Mouse (Mus musculus): ENCODE measurements around the gene Fblim1. TPM values are rescaled to one million over a fixed set of nuclear protein-coding genes. Genes with fewer than 3 reads are reported as not detected.

The Fblim1 gene
- polyA plus RNA-seq, 1 experiment = 1.3 TPM

DNA sequence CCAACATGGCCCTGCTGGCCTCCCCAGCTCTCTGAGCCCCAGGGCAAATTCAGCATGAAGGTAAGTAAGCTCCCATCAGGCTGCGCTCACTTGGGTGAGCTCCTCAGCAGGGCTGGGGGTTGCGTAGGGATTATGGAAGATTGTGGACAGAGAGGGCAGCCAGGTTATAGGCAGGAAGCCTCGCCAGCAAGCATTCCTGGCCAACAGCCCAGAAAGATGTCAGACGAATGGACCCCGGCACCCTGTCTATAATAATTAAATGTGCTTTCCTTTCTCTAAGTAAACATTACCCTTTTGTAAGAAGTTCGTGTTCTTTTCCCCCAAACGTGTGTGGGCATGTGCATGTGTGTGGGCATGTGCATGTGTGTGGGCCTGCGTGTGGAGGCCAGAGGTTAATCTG, 1.4 kb downstream of the Fblim1 start:
- H3K4me3 ChIP-seq (ENCODE audit: insufficient read depth, low read length) = no peak overlapping the region
- TF ChIP-seq CTCF (IDR thresholded peaks at IDR 0.05; ENCODE audit: extremely low read depth, insufficient read depth, low read length) (no peak), POLR2A (IDR thresholded peaks at IDR 0.05; ENCODE audit: extremely low read depth, insufficient read depth, low read length) (no peak)
- H3K4me1 ChIP-seq (ENCODE audit: control insufficient read depth, insufficient read depth, low read length) = no peaks in the 10 kb centered on the region; the same call in 1 of the 2 replicates
- no peak overlapping the region for H3K27ac ChIP-seq (ENCODE audit: insufficient read depth, low read length)

GRCm38 (mm10) chr4:141603921-141604320, 2.0 kb downstream of the Fblim1 start:
- TF ChIP-seq CTCF (IDR thresholded peaks at IDR 0.05; ENCODE audit: extremely low read depth, insufficient read depth, low read length) = no peak
- TF ChIP-seq POLR2A (IDR thresholded peaks at IDR 0.05; ENCODE audit: extremely low read depth, insufficient read depth, low read length) = no peak
- H3K4me3 ChIP-seq (ENCODE audit: insufficient read depth, low read length) = no peak overlapping the region
- H3K4me1 ChIP-seq (ENCODE audit: control insufficient read depth, insufficient read depth, low read length) = no peaks in the 10 kb centered on the region; the same call in 1 of the 2 replicates
- H3K27ac ChIP-seq (ENCODE audit: insufficient read depth, low read length) = no peak overlapping the region

DNA sequence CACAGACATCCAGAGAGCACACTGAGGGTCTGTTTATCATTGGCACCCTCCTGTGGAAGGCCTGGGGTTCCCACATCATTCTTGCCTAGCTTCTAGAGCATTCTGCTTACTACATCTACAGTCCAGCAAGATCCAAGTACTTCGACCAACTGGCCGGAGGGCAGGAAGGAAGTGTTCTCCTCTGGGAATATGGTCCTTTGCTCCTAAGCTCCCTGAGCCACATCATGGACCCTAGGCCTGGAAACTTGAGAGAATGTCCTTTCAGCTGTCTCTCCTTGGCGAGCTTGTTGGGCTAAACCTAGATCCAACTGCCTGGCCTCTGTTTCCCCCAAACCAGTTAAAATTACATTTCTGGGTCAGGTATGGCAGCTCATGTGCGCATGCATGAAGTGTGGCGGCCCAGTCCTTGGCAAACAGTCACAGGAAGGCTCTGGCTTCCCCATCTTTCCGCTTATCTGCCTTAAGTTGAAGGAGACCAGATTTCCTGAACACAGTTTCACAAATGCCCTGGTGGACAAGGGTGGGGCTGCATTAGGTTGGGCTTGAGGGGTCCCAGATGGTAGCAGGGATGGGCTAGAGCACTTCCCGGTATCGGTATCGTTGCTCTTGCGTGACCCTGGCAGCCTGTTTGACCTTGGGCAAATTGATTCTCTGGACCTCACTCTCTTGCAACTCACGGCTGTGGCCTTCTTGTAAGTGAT, 3.2 kb downstream of the Fblim1 start:
- no peak for TF ChIP-seq POLR2A (IDR thresholded peaks at IDR 0.05; ENCODE audit: extremely low read depth, insufficient read depth, low read length)
- TF ChIP-seq CTCF (IDR thresholded peaks at IDR 0.05; ENCODE audit: extremely low read depth, insufficient read depth, low read length) = no peak
- no peaks in the 10 kb centered on the region for H3K4me1 ChIP-seq (ENCODE audit: control insufficient read depth, insufficient read depth, low read length)
- no peak overlapping the region for H3K27ac ChIP-seq (ENCODE audit: insufficient read depth, low read length)
- no peak overlapping the region for H3K4me3 ChIP-seq (ENCODE audit: insufficient read depth, low read length)

DNA sequence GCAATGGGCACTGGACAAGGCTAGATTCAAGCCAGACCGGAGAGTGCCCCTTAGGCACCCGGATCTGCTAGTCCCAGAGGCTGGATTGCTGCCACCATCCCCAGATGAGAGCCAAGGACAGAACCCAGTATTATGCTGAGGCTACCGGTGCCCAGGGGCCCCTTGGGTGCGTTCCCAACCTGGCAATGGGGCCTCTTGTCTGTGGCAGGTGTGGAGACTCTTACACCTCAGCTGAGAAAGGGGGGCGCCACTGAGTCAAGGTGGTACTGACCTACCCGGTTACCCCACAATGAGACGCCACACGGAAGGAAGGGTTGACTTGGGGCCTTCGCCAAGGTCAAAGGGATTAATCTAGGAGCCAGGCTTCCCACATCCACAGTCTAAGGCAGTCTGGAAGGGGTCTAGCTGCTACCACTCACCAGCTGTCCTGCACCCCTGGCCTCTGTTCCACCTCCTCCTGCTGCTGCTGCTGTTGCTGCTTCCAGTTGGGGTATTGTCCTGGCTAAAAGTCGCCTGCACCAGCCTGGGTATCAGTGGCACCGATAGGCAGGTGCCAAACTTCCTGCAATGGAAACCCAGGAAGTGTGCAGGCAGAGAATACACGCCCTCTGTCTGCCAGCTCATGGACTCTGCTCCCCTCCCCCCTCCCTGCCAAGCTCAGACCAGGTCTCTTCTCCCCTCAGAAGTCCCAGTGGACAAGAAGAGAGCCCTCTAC, 4.6 kb downstream of the Fblim1 start:
- TF ChIP-seq CTCF (IDR thresholded peaks at IDR 0.05; ENCODE audit: extremely low read depth, insufficient read depth, low read length) = no peak
- TF ChIP-seq POLR2A (IDR thresholded peaks at IDR 0.05; ENCODE audit: extremely low read depth, insufficient read depth, low read length) = no peak
- Histone ChIP-seq H3K4me1 (ENCODE audit: control insufficient read depth, insufficient read depth, low read length) (no peaks in the 10 kb centered on the region), H3K4me3 (ENCODE audit: insufficient read depth, low read length) (no peak overlapping the region), H3K27ac (ENCODE audit: insufficient read depth, low read length) (no peak overlapping the region)

GRCm38 (mm10) chr4:141600364-141600763, 5.5 kb downstream of the Fblim1 start:
- no peak for TF ChIP-seq CTCF (IDR thresholded peaks at IDR 0.05; ENCODE audit: extremely low read depth, insufficient read depth, low read length)
- TF ChIP-seq POLR2A (IDR thresholded peaks at IDR 0.05; ENCODE audit: extremely low read depth, insufficient read depth, low read length) = no peak
- H3K4me3 ChIP-seq (ENCODE audit: insufficient read depth, low read length) = no peak overlapping the region
- no peak overlapping the region for H3K27ac ChIP-seq (ENCODE audit: insufficient read depth, low read length)
- no peaks in the 10 kb centered on the region for H3K4me1 ChIP-seq (ENCODE audit: control insufficient read depth, insufficient read depth, low read length)

- TF ChIP-seq CTCF (IDR thresholded peaks at IDR 0.05; ENCODE audit: extremely low read depth, insufficient read depth, low read length) = no peak
- TF ChIP-seq POLR2A (IDR thresholded peaks at IDR 0.05; ENCODE audit: extremely low read depth, insufficient read depth, low read length) = no peak
- Histone ChIP-seq H3K27ac (ENCODE audit: insufficient read depth, low read length) (no peak overlapping the region), H3K4me1 (ENCODE audit: control insufficient read depth, insufficient read depth, low read length) (no peaks in the 10 kb centered on the region), H3K4me3 (ENCODE audit: insufficient read depth, low read length) (peak overlapping the region; percentile 11; the same call in 1 of the 2 replicates)
Observed at GRCm38 (mm10) chr4:141599251-141600141, 6.4 kb downstream of the Fblim1 start.

- H3K4me3 ChIP-seq (ENCODE audit: insufficient read depth, low read length) = peak overlapping the region; percentile 11; the same call in 1 of the 2 replicates
Observed at GRCm38 (mm10) chr4:141598894-141599250, 7.0 kb downstream of the Fblim1 start.

GRCm38 (mm10) chr4:141598199-141598893, 7.5 kb downstream of the Fblim1 start:
- no peaks in the 10 kb centered on the region for H3K4me1 ChIP-seq (ENCODE audit: control insufficient read depth, insufficient read depth, low read length)
- no peak overlapping the region; the same call in 1 of the 2 replicates for H3K4me3 ChIP-seq (ENCODE audit: insufficient read depth, low read length)
- TF ChIP-seq CTCF (IDR thresholded peaks at IDR 0.05; ENCODE audit: extremely low read depth, insufficient read depth, low read length) = no peak
- no peak for TF ChIP-seq POLR2A (IDR thresholded peaks at IDR 0.05; ENCODE audit: extremely low read depth, insufficient read depth, low read length)
- no peak overlapping the region for H3K27ac ChIP-seq (ENCODE audit: insufficient read depth, low read length)

More at GRCm38 (mm10) chr4:141598894-141599250, 7.0 kb downstream of the Fblim1 start:
- TF ChIP-seq POLR2A (IDR thresholded peaks at IDR 0.05; ENCODE audit: extremely low read depth, insufficient read depth, low read length) = no peak
- no peak for TF ChIP-seq CTCF (IDR thresholded peaks at IDR 0.05; ENCODE audit: extremely low read depth, insufficient read depth, low read length)
- H3K27ac ChIP-seq (ENCODE audit: insufficient read depth, low read length) = no peak overlapping the region
- H3K4me1 ChIP-seq (ENCODE audit: control insufficient read depth, insufficient read depth, low read length) = no peaks in the 10 kb centered on the region

Data from cortical plate, adult 2 months (tissue).